Mouse (Mus musculus): ENCODE measurements at regions not wholly inside any gene's neighbourhood (a gene's known extent, or its start where the extent isn't known, plus 50 kb on each side); places are given as distances from the start of the nearest gene placed in this dataset.

DNA sequence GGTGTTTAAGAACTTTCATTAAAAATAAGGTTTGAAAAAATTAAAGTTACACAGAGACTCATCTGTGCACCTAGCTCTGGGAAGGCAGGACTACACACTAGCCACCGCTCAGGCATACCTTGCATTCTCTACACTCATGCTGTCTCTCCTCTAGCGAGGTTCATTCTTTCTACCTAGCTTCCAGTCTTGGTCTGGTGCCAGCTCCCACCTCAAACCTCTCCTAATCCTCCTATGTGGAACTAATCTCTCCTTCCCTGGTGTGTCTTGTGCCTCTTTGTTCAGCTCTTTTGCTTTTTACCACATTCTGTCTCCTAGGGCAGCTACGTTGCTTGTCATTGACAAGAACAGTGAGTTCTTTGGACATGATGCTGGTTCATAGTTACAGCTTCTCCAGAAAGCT, 146.5 kb upstream of the Tut7 start:
- no peak overlapping the region for H3K27ac ChIP-seq (ENCODE audit: insufficient read depth, low read length)
- TF ChIP-seq POLR2A (IDR thresholded peaks at IDR 0.05; ENCODE audit: low read depth, low read length) (no peak), CTCF (IDR thresholded peaks at IDR 0.05; ENCODE audit: borderline replicate concordance, insufficient read depth, low read length) (no peak)

DNA sequence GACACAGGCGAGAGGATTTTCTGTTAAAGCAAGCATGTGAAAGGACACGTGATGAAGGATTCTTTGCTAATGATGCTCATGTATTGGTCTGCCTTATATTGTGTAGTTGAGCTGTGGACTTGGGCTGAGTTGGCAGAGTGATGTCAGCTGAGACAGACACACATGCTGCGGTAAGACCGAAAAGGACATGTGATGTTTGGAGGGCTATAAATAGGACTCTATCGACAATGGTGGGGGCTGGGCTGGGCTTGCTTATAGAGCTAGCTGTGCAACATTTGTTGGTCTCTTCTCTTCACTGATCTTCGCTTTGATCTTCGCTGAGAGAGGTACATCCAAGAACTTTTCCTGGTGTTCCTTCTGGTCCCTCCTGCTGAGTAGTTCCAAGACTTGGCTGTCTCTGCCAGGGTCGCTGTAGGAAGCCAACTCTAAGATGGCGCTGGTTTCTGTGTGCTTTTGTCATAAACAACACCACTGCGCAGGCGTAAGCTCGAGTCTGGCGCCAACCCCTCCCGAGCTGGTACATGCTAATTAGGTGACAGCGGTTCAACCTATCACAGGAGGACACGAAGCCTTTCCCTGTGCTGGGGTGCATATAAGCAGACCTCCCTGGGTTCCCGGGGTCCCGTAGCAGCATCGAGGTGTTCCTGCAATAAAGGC, 145.8 kb upstream of the Tut7 start:
- Histone ChIP-seq H3K4me1 (ENCODE audit: control insufficient read depth, insufficient read depth, low read length) (no peaks in the 10 kb centered on the region), H3K4me3 (ENCODE audit: insufficient read depth, low read length) (no peak overlapping the region), H3K27ac (ENCODE audit: insufficient read depth, low read length) (no peak overlapping the region)
- TF ChIP-seq CTCF (IDR thresholded peaks at IDR 0.05; ENCODE audit: borderline replicate concordance, insufficient read depth, low read length) (no peak), POLR2A (IDR thresholded peaks at IDR 0.05; ENCODE audit: low read depth, low read length) (no peak)

More for the DNA sequence above, 146.5 kb upstream of the Tut7 start:
- Histone ChIP-seq H3K4me1 (ENCODE audit: control insufficient read depth, insufficient read depth, low read length) (no peaks in the 10 kb centered on the region), H3K4me3 (ENCODE audit: insufficient read depth, low read length) (no peak overlapping the region)

DNA sequence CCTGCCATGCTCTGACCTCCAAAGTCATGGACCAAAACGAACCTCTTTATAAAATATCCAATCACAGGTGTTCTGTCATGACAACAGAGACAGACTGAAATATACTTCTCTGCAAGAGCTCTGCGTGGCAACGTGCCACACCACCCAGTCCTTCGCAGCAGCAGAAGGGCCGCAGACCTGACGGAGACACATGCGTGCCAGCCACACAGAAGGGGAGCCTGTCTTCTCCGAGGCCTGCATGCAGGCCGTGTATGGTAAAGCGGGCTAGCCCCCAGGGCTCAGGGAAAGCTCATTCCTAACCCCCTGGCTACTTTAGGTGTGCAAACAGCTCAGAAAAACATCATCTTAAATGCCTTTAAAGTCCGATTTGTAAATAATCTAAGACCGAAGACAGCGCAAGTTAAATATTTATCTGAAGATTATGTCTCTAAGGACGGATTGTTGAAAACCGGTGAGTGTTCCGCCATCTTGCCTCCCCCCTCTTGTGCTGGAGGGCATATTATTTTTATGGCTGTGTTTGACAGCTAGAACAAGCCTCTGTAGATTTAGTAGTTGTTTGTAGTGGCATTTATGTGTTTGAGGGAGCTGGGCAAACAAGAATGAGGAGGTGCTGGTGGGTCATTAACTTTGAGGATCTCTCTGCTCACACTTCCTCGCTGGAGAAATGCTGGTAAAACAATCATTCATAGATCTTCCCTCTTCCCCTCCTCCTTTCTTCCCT, 143.7 kb upstream of the Tut7 start:
- TF ChIP-seq POLR2A (IDR thresholded peaks at IDR 0.05; ENCODE audit: low read depth, low read length) (no peak), CTCF (IDR thresholded peaks at IDR 0.05; ENCODE audit: borderline replicate concordance, insufficient read depth, low read length) (no peak)
- H3K27ac ChIP-seq (ENCODE audit: insufficient read depth, low read length), result no peak overlapping the region
- H3K4me3 ChIP-seq (ENCODE audit: insufficient read depth, low read length), result no peak overlapping the region
- no peaks in the 10 kb centered on the region for H3K4me1 ChIP-seq (ENCODE audit: control insufficient read depth, insufficient read depth, low read length)

DNA sequence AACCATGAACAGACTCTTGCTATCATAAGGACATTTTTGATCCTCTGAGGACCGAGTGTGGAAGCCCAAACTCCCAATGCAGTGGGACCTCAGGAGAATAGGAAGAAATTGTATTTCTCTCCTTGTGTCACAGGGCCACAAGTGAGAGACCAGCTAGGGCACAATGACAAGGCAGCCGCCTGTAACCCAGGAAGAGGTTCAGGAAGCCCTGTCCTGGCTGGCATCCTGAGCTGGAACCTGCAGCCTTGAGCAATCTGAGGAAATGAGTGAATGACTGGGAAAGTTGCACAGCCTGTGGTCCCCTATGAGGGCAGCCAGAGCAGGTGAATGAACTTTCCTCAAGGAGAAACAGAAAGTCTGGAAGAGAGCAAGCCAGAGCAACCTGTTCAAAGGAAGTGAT, 142.0 kb upstream of the Tut7 start:
- no peak for TF ChIP-seq POLR2A (IDR thresholded peaks at IDR 0.05; ENCODE audit: low read depth, low read length)
- TF ChIP-seq CTCF (IDR thresholded peaks at IDR 0.05; ENCODE audit: borderline replicate concordance, insufficient read depth, low read length), result no peak
- H3K4me1 ChIP-seq (ENCODE audit: control insufficient read depth, insufficient read depth, low read length), result no peaks in the 10 kb centered on the region
- no peak overlapping the region for H3K4me3 ChIP-seq (ENCODE audit: insufficient read depth, low read length)
- no peak overlapping the region for H3K27ac ChIP-seq (ENCODE audit: insufficient read depth, low read length)

DNA sequence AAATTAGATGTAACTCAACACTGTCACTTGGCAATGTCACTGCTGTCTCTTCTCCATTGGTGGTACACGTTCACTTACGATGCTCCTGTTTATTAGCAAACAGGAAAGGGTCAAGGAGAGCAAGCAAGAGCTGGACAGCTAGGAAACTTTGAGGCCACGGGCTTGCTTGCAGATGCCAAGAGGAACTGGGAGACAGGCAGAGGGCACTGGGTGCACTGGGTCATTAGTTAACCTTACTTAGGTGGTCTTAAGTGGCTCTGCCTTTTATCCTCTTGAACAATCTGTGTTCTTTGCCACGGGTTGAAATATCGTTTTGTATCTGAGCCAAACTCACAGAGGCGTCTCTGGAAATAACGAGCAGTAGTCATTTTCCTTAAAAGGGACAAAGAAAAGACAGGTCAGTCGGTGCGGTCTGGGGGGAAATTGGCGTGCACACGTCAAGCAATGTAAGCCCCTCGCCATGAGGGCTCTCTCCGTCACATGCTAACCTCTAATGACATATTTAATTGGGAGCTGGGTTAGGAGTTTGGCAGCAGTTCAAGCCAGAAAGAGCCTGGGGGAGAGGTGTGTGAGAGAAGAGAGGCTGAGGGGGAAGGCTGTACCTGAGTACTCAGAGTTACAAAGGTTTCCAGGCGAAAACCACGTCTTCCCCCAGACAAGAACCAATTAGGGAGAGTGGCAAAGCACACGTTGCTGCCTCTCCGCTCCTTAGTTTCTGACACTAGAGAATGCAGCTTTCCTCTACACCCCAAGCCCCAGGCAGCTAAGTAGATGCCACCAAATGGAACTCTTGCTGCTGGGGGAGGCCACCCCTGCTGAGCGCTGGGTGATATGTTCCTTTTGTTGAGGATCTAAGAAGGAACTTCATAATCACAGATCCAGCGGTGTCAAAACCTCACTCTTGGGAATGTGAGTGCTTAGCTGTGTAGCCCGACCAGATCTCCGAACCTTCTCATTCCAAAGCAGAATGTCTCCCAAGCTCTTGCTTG, 140.0 kb upstream of the Tut7 start:
- TF ChIP-seq CTCF (IDR thresholded peaks at IDR 0.05; ENCODE audit: borderline replicate concordance, insufficient read depth, low read length), result no peak
- no peak for TF ChIP-seq POLR2A (IDR thresholded peaks at IDR 0.05; ENCODE audit: low read depth, low read length)
- Histone ChIP-seq H3K4me1 (ENCODE audit: control insufficient read depth, insufficient read depth, low read length) (no peaks in the 10 kb centered on the region), H3K4me3 (ENCODE audit: insufficient read depth, low read length) (no peak overlapping the region), H3K27ac (ENCODE audit: insufficient read depth, low read length) (no peak overlapping the region)

DNA sequence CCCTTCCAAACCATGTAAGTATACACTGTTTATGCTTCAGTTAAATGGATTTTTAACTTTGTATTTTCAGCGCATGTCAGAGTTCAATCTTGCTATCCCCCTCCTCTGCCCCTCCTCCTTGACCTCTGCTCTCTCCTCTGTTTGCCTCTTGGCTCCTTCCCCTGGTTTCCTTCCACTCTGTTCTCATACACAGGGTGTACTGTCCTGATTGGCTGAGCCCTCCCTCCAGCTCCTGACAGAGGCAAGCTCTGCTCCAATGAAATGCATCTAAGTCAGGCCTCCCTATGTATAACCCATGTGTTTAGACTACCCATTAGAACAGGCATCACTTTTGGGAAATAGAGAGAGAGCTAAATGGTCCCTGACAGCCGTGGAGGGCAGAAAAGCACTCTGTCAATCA, 133.5 kb upstream of the Tut7 start:
- no peak overlapping the region for H3K27ac ChIP-seq (ENCODE audit: insufficient read depth, low read length)
- no peak overlapping the region for H3K4me3 ChIP-seq (ENCODE audit: insufficient read depth, low read length)
- no peaks in the 10 kb centered on the region for H3K4me1 ChIP-seq (ENCODE audit: control insufficient read depth, insufficient read depth, low read length)
- TF ChIP-seq CTCF (IDR thresholded peaks at IDR 0.05; ENCODE audit: borderline replicate concordance, insufficient read depth, low read length) (no peak), POLR2A (IDR thresholded peaks at IDR 0.05; ENCODE audit: low read depth, low read length) (no peak)

DNA sequence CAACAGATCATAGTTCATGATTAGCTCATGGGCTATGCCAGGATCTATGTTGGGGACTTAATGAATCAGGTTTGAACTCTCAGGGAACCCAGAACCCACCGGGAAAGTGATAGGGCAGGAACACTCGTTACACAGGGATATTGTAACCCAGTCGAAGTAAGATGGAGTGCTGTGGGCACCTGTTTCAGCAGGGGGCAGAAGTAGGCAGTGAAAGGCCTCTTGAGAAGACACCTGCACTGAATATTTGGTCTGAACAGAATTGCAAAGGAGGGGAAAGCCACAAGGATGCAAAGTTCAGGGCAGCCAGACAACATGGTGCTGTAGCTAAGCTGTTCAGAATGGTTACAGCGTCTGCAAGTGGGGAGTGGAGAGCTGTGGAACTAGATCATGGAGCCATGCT, 129.9 kb upstream of the Tut7 start:
- H3K4me3 ChIP-seq (ENCODE audit: insufficient read depth, low read length), result no peak overlapping the region
- no peaks in the 10 kb centered on the region for H3K4me1 ChIP-seq (ENCODE audit: control insufficient read depth, insufficient read depth, low read length)
- H3K27ac ChIP-seq (ENCODE audit: insufficient read depth, low read length), result no peak overlapping the region
- TF ChIP-seq CTCF (IDR thresholded peaks at IDR 0.05; ENCODE audit: borderline replicate concordance, insufficient read depth, low read length) (peak; percentile 15; the same call in 1 of the 2 replicates), POLR2A (IDR thresholded peaks at IDR 0.05; ENCODE audit: low read depth, low read length) (no peak)

DNA sequence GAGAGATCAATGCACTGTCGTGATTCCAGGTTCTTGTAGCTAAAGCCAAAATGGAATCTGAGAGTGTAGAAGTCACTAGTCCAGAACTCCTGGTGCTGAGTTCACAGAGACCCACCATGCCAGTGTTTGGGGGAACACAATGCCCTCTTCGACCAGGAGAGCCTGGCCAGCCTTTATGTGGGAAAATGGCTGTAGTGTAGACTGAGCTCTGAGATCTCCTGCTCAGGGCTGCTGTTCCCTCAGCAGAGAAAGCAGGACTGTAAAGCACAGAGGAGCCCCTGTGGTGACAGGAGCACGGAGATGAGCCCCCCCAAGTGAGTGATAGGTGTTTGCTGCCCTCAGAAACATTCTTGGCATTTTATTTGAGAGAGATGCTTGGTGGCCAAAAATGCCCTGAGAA, 129.2 kb upstream of the Tut7 start:
- Histone ChIP-seq H3K4me3 (ENCODE audit: insufficient read depth, low read length) (no peak overlapping the region), H3K4me1 (ENCODE audit: control insufficient read depth, insufficient read depth, low read length) (no peaks in the 10 kb centered on the region), H3K27ac (ENCODE audit: insufficient read depth, low read length) (no peak overlapping the region)
- TF ChIP-seq POLR2A (IDR thresholded peaks at IDR 0.05; ENCODE audit: low read depth, low read length) (no peak), CTCF (IDR thresholded peaks at IDR 0.05; ENCODE audit: borderline replicate concordance, insufficient read depth, low read length) (no peak)

DNA sequence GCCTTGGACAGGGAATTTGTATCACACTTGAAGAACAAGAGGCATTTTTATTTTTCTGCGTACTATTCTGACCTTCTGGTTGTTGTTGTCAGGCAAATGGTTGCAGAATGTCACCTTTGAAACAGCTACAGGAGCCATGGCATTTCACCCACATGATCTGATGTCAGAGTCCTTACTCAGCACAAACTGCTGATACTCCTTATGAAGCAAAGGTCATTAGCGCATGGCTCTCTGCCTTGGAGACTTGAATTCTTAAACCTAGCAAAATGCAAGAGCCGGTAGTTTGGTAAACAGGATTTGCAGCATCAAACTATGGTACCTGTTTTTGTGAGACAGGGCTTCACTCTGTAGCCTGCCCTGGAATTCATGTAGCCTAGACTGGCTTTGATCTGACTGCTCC, 127.3 kb upstream of the Tut7 start:
- TF ChIP-seq POLR2A (IDR thresholded peaks at IDR 0.05; ENCODE audit: low read depth, low read length) (no peak), CTCF (IDR thresholded peaks at IDR 0.05; ENCODE audit: borderline replicate concordance, insufficient read depth, low read length) (no peak)
- Histone ChIP-seq H3K4me1 (ENCODE audit: control insufficient read depth, insufficient read depth, low read length) (no peaks in the 10 kb centered on the region; the same call in 1 of the 2 replicates), H3K4me3 (ENCODE audit: insufficient read depth, low read length) (no peak overlapping the region), H3K27ac (ENCODE audit: insufficient read depth, low read length) (no peak overlapping the region)
